Mouse (Mus musculus) frontal cortex, postnatal 36 days (tissue): ENCODE results near the gene H2-Eb1.
"Not testable (repeated sequence)": the region's sequence is repeated elsewhere in the genome, so short reads cannot be mapped to it uniquely, and the experiment has no call there.

ENCODE experiments used
- DNase-seq, 2 experiments: peaks; one replicate each; pipeline ENCODE4 v3.0.0; 2022; ENCODE audit warnings: low spot score in 2 of 2

H2-Eb1 gene

GRCm38 (mm10) chr17:34288131-34288530, 17.5 kb upstream of the H2-Eb1 start:
- no peak for DNase-seq

GRCm38 (mm10) chr17:34291609-34292008, 14.1 kb upstream of the H2-Eb1 start:
- peak; percentile 72 to 85 for DNase-seq

GRCm38 (mm10) chr17:34292570-34292969, 13.1 kb upstream of the H2-Eb1 start:
- DNase-seq, result no peak

- no peak for DNase-seq
These were observed 12.1 kb upstream of the H2-Eb1 start for GRCm38 (mm10) chr17:34293533-34293932.

- DNase-seq, result no peak
These were observed 11.4 kb upstream of the H2-Eb1 start for GRCm38 (mm10) chr17:34294249-34294648.

GRCm38 (mm10) chr17:34295307-34295706, 10.4 kb upstream of the H2-Eb1 start:
- no peak for DNase-seq

GRCm38 (mm10) chr17:34295891-34296794, 9.5 kb upstream of the H2-Eb1 start:
- DNase-seq, result peak; percentile 19 to 69

GRCm38 (mm10) chr17:34299356-34299755, 6.3 kb upstream of the H2-Eb1 start:
- no peak for DNase-seq

- DNase-seq, result no peak
These were observed 5.6 kb upstream of the H2-Eb1 start for GRCm38 (mm10) chr17:34300071-34300470.

- DNase-seq, result no peak
These were observed 4.7 kb upstream of the H2-Eb1 start for GRCm38 (mm10) chr17:34300691-34301566.

GRCm38 (mm10) chr17:34301670-34302190, 3.9 kb upstream of the H2-Eb1 start:
- no peak for DNase-seq

GRCm38 (mm10) chr17:34303789-34304188, 1.9 kb upstream of the H2-Eb1 start:
- DNase-seq, result no peak

- DNase-seq, result peak; percentile 36 to 83
These were observed 916 bp upstream of the H2-Eb1 start for GRCm38 (mm10) chr17:34304751-34305150.

GRCm38 (mm10) chr17:34306407-34306806, 740 bp downstream of the H2-Eb1 start:
- no peak for DNase-seq

- DNase-seq, result no peak
These were observed 1.5 kb downstream of the H2-Eb1 start for GRCm38 (mm10) chr17:34307216-34307615.

GRCm38 (mm10) chr17:34308161-34308560, 2.5 kb downstream of the H2-Eb1 start:
- DNase-seq, result no peak

GRCm38 (mm10) chr17:34309225-34309624, 3.6 kb downstream of the H2-Eb1 start:
- DNase-seq, result no peak

GRCm38 (mm10) chr17:34309683-34310385, 4.2 kb downstream of the H2-Eb1 start:
- peak; percentile 73 to 77 for DNase-seq

- DNase-seq, result not testable (repeated sequence)
These were observed 4.9 kb downstream of the H2-Eb1 start for GRCm38 (mm10) chr17:34310526-34310925.

- no peak for DNase-seq
These were observed 6.5 kb downstream of the H2-Eb1 start for GRCm38 (mm10) chr17:34312185-34312584.

GRCm38 (mm10) chr17:34313393-34313792, 7.7 kb downstream of the H2-Eb1 start:
- peak; percentile 76 to 82 for DNase-seq

GRCm38 (mm10) chr17:34314286-34314685, 8.6 kb downstream of the H2-Eb1 start:
- no peak for DNase-seq
